Mouse (Mus musculus): ENCODE results near the gene Cfap43. TPM values are rescaled to one million over a fixed set of nuclear protein-coding genes. Genes with fewer than 3 reads are reported as not detected.

Gene Cfap43
- polyA plus RNA-seq, 1 experiment from 2014 or later, result 0.38 TPM

DNA sequence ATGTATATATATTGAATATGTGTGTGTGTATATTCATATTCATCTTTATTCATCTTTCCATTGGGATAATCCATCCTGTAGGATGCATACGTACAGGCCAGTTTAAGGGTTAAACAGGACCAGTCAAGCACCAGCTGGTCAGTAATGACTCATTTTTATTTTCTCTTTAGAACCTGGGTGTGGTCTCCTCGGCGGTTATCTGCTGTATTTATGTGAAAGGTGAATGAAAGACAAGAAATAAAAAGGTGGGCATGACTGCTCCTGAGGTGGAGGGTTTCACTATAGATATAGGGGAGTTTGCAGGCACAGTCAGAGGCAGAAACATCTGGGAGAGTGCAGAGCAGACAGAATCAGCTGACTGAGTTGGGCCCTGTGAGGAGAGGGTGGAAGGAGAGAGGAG is 49.6 kb downstream of the Cfap43 start:
- Histone ChIP-seq H3K9me3 (replicated peaks; ENCODE audit: control insufficient read depth, low read length) (no peaks in the 10 kb centered on the region), H3K4me2 (ENCODE audit: low read depth, low read length) (no peak overlapping the region), H3K4me3 (ENCODE audit: low read length) (no peak overlapping the region), H3K27me3 (ENCODE audit: control insufficient read depth, insufficient read depth, low read length) (no peaks in the 10 kb centered on the region; the same call in 1 of the 2 replicates), H3K27ac (ENCODE audit: low read length) (no peak overlapping the region), H3K4me1 (ENCODE audit: control insufficient read depth, insufficient read depth, low read length) (peaks cover 2% of the 10 kb centered on the region; the same call in 1 of the 2 replicates), H3K36me3 (ENCODE audit: control insufficient read depth, insufficient read depth) (no peaks in the 10 kb centered on the region), H3K9ac (ENCODE audit: low read length) (no peak overlapping the region)
- WGBS, result 45% methylated on average over 3 of the region's 3 CpGs
- ATAC-seq (replicated peaks; ENCODE audit: extremely low read depth, insufficient read depth, low FRiP score), result no peak

DNA sequence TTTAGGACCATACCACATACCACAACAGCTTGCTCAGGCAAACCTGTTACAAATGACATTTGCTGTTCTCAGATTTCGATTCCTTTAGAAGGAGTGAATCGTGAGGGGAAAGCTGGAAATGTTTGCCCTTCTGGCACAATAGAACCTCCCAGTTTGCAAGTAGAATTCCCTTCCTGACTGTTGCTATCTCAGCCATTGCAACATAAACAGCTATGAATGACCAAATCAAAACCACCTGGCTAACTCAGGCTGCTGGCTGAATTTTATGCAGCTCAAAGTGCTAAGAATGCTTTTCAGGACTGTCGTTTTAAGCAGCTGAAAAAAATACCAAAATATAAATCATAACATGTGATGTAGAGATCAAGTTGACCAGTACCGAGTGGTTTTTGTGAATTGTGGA is 50.1 kb downstream of the Cfap43 start:
- no peak overlapping the region for H3K9ac ChIP-seq (ENCODE audit: low read length)
- ATAC-seq (replicated peaks; ENCODE audit: extremely low read depth, insufficient read depth, low FRiP score), result no peak
- no peaks in the 10 kb centered on the region; the same call in 1 of the 2 replicates for H3K27me3 ChIP-seq (ENCODE audit: control insufficient read depth, insufficient read depth, low read length)
- no peaks in the 10 kb centered on the region for H3K9me3 ChIP-seq (replicated peaks; ENCODE audit: control insufficient read depth, low read length)
- H3K27ac ChIP-seq (ENCODE audit: low read length), result no peak overlapping the region
- WGBS, result 59% methylated on average over 4 of the region's 4 CpGs
- no peak overlapping the region for H3K4me3 ChIP-seq (ENCODE audit: low read length)
- H3K36me3 ChIP-seq (ENCODE audit: control insufficient read depth, insufficient read depth), result 0 out of 2 replicates have a peak, but pooled peaks cover 3% of the 10 kb centered on the region
- peaks cover 2% of the 10 kb centered on the region; the same call in 1 of the 2 replicates for H3K4me1 ChIP-seq (ENCODE audit: control insufficient read depth, insufficient read depth, low read length)
- H3K4me2 ChIP-seq (ENCODE audit: low read depth, low read length), result no peak overlapping the region

GRCm38 (mm10) chr19:47867628-47868175 is 51.4 kb downstream of the Cfap43 start:
- Histone ChIP-seq H3K27me3 (ENCODE audit: control insufficient read depth, insufficient read depth, low read length) (no peaks in the 10 kb centered on the region; the same call in 1 of the 2 replicates), H3K4me3 (ENCODE audit: low read length) (no peak overlapping the region), H3K4me1 (ENCODE audit: control insufficient read depth, insufficient read depth, low read length) (peaks cover 2% of the 10 kb centered on the region; the same call in 1 of the 2 replicates), H3K36me3 (ENCODE audit: control insufficient read depth, insufficient read depth) (0 out of 2 replicates have a peak, but pooled peaks cover 7% of the 10 kb centered on the region), H3K9me3 (replicated peaks; ENCODE audit: control insufficient read depth, low read length) (no peaks in the 10 kb centered on the region), H3K4me2 (ENCODE audit: low read depth, low read length) (no peak overlapping the region), H3K9ac (ENCODE audit: low read length) (no peak overlapping the region), H3K27ac (ENCODE audit: low read length) (no peak overlapping the region)
- WGBS, result 56% methylated on average over 4 of the region's 4 CpGs
- no peak for ATAC-seq (replicated peaks; ENCODE audit: extremely low read depth, insufficient read depth, low FRiP score)

- WGBS, result under 1% methylated on average over 49 of the region's 49 CpGs
- Histone ChIP-seq H3K4me1 (ENCODE audit: control insufficient read depth, insufficient read depth, low read length) (peaks cover 2% of the 10 kb centered on the region; the same call in 1 of the 2 replicates), H3K4me2 (ENCODE audit: low read depth, low read length) (peak within 1 kb of the TSS; percentile 85), H3K27me3 (ENCODE audit: control insufficient read depth, insufficient read depth, low read length) (no peaks in the 10 kb centered on the region; the same call in 1 of the 2 replicates), H3K9me3 (replicated peaks; ENCODE audit: control insufficient read depth, low read length) (no peaks in the 10 kb centered on the region), H3K27ac (ENCODE audit: low read length) (peak within 1 kb of the TSS; percentile 62), H3K9ac (ENCODE audit: low read length) (peak within 1 kb of the TSS; percentile 75), H3K4me3 (ENCODE audit: low read length) (peak within 1 kb of the TSS; percentile 63), H3K36me3 (ENCODE audit: control insufficient read depth, insufficient read depth) (peaks cover 14% of the 10 kb centered on the region)
- ATAC-seq (replicated peaks; ENCODE audit: extremely low read depth, insufficient read depth, low FRiP score), result peak; percentile 100
Observed at GRCm38 (mm10) chr19:47865353-47865947, 53.6 kb downstream of the Cfap43 start, which contains the start of gene Gsto2. TSS of gene Gsto2 (plus strand) at chr19:47865534.

DNA sequence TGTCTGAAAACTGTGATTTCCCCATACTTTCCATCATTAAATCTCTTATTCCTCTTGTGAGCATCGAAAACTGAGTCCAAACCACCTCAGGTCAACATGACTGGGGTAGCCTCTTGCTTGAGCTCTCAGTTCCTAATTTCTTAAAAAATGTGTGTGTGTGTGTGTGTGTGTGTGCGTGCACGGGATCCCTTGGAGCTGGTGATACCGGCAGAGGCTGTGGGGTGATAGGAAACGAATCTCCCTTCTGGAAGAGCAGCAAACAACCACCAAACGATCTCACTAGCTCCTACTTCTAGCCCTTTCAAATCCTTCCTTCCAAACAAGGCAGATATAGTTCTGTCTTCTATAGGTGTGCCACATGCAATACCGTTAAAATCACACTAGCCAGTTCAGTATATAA is 54.4 kb downstream of the Cfap43 start:
- Histone ChIP-seq H3K36me3 (ENCODE audit: control insufficient read depth, insufficient read depth) (peaks cover 22% of the 10 kb centered on the region), H3K27ac (ENCODE audit: low read length) (no peak overlapping the region), H3K4me1 (ENCODE audit: control insufficient read depth, insufficient read depth, low read length) (peaks cover 2% of the 10 kb centered on the region; the same call in 1 of the 2 replicates), H3K4me2 (ENCODE audit: low read depth, low read length) (peak overlapping the region; percentile 85), H3K27me3 (ENCODE audit: control insufficient read depth, insufficient read depth, low read length) (no peaks in the 10 kb centered on the region; the same call in 1 of the 2 replicates), H3K9me3 (replicated peaks; ENCODE audit: control insufficient read depth, low read length) (no peaks in the 10 kb centered on the region), H3K9ac (ENCODE audit: low read length) (peak overlapping the region; percentile 75), H3K4me3 (ENCODE audit: low read length) (peak overlapping the region; percentile 63)
- 84% methylated on average over 7 of the region's 7 CpGs for WGBS
- ATAC-seq (replicated peaks; ENCODE audit: extremely low read depth, insufficient read depth, low FRiP score), result no peak

GRCm38 (mm10) chr19:47864051-47864450 is 55.0 kb downstream of the Cfap43 start:
- no peak overlapping the region for H3K4me2 ChIP-seq (ENCODE audit: low read depth, low read length)
- no peak for ATAC-seq (replicated peaks; ENCODE audit: extremely low read depth, insufficient read depth, low FRiP score)
- 95% methylated on average over 9 of the region's 9 CpGs for WGBS

GRCm38 (mm10) chr19:47862581-47862980 is 56.5 kb downstream of the Cfap43 start:
- peaks cover 2% of the 10 kb centered on the region; the same call in 1 of the 2 replicates for H3K4me1 ChIP-seq (ENCODE audit: control insufficient read depth, insufficient read depth, low read length)
- no peak for ATAC-seq (replicated peaks; ENCODE audit: extremely low read depth, insufficient read depth, low FRiP score)
- H3K36me3 ChIP-seq (ENCODE audit: control insufficient read depth, insufficient read depth), result peaks cover 32% of the 10 kb centered on the region
- H3K4me2 ChIP-seq (ENCODE audit: low read depth, low read length), result no peak overlapping the region
- no peak overlapping the region for H3K27ac ChIP-seq (ENCODE audit: low read length)
- WGBS, result 86% methylated on average over 3 of the region's 3 CpGs
- no peak overlapping the region for H3K4me3 ChIP-seq (ENCODE audit: low read length)
- no peaks in the 10 kb centered on the region; the same call in 1 of the 2 replicates for H3K27me3 ChIP-seq (ENCODE audit: control insufficient read depth, insufficient read depth, low read length)
- no peaks in the 10 kb centered on the region for H3K9me3 ChIP-seq (replicated peaks; ENCODE audit: control insufficient read depth, low read length)
- no peak overlapping the region for H3K9ac ChIP-seq (ENCODE audit: low read length)

More at GRCm38 (mm10) chr19:47864051-47864450, 55.0 kb downstream of the Cfap43 start:
- H3K27ac ChIP-seq (ENCODE audit: low read length), result no peak overlapping the region
- no peak overlapping the region for H3K4me3 ChIP-seq (ENCODE audit: low read length)
- H3K4me1 ChIP-seq (ENCODE audit: control insufficient read depth, insufficient read depth, low read length), result peaks cover 2% of the 10 kb centered on the region; the same call in 1 of the 2 replicates
- no peaks in the 10 kb centered on the region for H3K9me3 ChIP-seq (replicated peaks; ENCODE audit: control insufficient read depth, low read length)
- H3K36me3 ChIP-seq (ENCODE audit: control insufficient read depth, insufficient read depth), result peaks cover 28% of the 10 kb centered on the region
- H3K9ac ChIP-seq (ENCODE audit: low read length), result no peak overlapping the region
- H3K27me3 ChIP-seq (ENCODE audit: control insufficient read depth, insufficient read depth, low read length), result no peaks in the 10 kb centered on the region; the same call in 1 of the 2 replicates

DNA sequence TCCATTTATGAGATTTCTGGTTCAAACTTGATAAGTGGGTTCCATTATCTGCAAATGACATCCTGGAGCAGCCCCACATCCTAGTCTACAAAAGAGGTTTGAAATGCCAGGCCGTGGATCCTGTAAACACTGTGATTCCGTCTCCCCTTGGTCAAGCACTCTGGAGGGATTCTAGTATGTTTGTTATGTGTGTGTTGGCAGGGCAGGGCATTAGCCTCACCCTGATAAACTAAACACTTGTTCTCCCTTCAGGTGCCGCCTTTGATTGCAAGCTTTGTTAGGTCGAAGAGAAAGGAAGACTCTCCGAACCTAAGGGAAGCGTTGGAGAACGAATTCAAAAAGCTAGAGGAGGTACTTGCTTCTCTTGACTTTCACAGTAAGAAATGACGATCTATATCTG is 59.9 kb downstream of the Cfap43 start:
- WGBS, result 82% methylated on average over 8 of the region's 8 CpGs
- Histone ChIP-seq H3K4me3 (ENCODE audit: low read length) (no peak overlapping the region), H3K36me3 (ENCODE audit: control insufficient read depth, insufficient read depth) (peaks cover 34% of the 10 kb centered on the region), H3K4me2 (ENCODE audit: low read depth, low read length) (no peak overlapping the region), H3K27ac (ENCODE audit: low read length) (no peak overlapping the region), H3K4me1 (ENCODE audit: control insufficient read depth, insufficient read depth, low read length) (peaks cover 8% of the 10 kb centered on the region), H3K27me3 (ENCODE audit: control insufficient read depth, insufficient read depth, low read length) (no peaks in the 10 kb centered on the region), H3K9ac (ENCODE audit: low read length) (no peak overlapping the region), H3K9me3 (replicated peaks; ENCODE audit: control insufficient read depth, low read length) (no peaks in the 10 kb centered on the region)
- no peak for ATAC-seq (replicated peaks; ENCODE audit: extremely low read depth, insufficient read depth, low FRiP score)

All from heart, embryonic 16.5 days (tissue).